Mouse (Mus musculus): ENCODE results near the gene Ppp1r37. TPM values are rescaled to one million over a fixed set of nuclear protein-coding genes. Genes with fewer than 3 reads are reported as not detected.
A peak's percentile ranks its signal among the peaks of the same experiment; 100 is the strongest.
"Not testable (repeated sequence)": the region's sequence is repeated elsewhere in the genome, so short reads cannot be mapped to it uniquely, and the experiment has no call there.

Gene Ppp1r37
- 10 to 100 TPM; 26.7 to 91.8 (median 50.8) TPM for total RNA-seq (2018; cell fraction: chromatin; rRNA removed)
- total RNA-seq (2018; cell fraction: cytosol; rRNA removed): 10 to 100 TPM; 23.2 to 43.0 (median 33.0) TPM
- total RNA-seq (2018; cell fraction: nucleus; rRNA removed): 10 to 100 TPM; 24.7 to 78.1 (median 45.1) TPM
- polyA plus RNA-seq (2018): 21.4 to 34.9 TPM (median 23.9 TPM) in 3 replicates

DNA sequence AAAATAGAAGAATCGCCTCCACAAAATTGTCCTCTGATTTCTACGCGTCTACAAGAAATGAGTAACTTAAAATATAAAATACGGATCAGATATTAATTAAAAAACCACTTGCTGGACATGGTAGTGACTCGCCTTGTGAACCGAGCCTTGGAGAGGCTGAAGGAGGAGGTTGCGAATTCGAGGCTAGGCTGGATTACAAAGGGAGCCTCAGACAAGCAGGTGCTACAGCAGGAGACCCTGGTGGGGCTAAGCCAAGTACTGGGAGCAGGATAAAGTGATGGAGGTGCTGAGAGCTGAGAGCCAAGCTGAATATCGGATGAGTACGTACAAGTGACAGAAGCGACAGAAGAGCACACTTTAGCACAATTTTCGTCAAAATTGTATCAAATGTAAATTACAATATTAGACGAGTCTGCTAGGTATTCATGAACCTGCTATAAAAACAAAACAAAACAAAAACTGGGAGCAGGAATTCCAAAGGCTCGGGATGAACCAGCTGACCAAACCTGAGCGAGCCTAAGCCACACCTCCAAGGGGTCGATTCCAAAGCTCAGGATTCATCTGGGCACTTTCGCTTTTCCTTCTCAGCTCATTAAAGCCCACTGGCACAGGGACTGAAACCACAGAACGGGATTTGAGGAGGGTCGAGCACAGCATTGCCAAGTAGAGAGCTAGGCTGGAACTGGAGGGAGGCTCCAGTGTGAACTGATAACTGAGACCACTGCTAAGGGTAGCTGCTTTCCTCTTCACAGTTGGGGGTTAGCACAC is at the start of gene Ppp1r37:
Gene Ppp1r37 (minus strand): TSS at position 434 of the 768 bp plus-strand sequence.
- H3K36me3 ChIP-seq (ENCODE audit: inconsistent target): peaks cover 11% of the 10 kb centered on the region
- H3K4me3 ChIP-seq (ENCODE audit: inconsistent target): peak within 1 kb of the TSS; percentile 44

DNA sequence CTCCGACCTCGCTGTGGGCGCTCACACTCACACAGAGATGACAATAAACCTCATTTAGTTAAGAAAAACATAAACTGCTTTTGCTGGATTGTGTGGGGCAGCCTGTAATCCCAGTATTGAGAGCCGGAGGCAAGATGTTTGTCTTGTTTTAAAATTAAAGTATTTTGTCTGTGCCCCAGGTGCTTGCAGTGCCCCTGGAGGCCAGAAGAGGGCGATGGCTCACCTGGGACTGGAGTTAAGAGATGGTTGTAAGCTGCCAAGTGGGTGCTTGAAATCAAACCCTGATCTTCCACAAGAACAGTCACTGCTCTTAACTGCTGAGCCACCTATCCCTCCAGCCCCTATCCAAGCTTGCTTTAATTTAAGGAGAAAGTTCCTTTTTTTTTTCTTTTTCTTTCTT is 48.1 kb upstream of the Ppp1r37 start:
- 88% methylated on average over 5 of the region's 5 CpGs for WGBS (ENCODE audit: missing documents)
- Histone ChIP-seq H3K4me3 (ENCODE audit: inconsistent target) (no peak overlapping the region), H3K36me3 (ENCODE audit: inconsistent target) (peaks cover 82% of the 10 kb centered on the region), H3K79me2 (ENCODE audit: inconsistent target) (no peaks in the 10 kb centered on the region), H3K27ac (no peak overlapping the region)

More for the DNA sequence above, at the start of gene Ppp1r37:
- H3K79me2 ChIP-seq (ENCODE audit: inconsistent target): peaks cover 51% of the 10 kb centered on the region
- 2% methylated on average over 19 of the region's 19 CpGs for WGBS (ENCODE audit: missing documents)
- peak within 1 kb of the TSS; percentile 84 for H3K27ac ChIP-seq

DNA sequence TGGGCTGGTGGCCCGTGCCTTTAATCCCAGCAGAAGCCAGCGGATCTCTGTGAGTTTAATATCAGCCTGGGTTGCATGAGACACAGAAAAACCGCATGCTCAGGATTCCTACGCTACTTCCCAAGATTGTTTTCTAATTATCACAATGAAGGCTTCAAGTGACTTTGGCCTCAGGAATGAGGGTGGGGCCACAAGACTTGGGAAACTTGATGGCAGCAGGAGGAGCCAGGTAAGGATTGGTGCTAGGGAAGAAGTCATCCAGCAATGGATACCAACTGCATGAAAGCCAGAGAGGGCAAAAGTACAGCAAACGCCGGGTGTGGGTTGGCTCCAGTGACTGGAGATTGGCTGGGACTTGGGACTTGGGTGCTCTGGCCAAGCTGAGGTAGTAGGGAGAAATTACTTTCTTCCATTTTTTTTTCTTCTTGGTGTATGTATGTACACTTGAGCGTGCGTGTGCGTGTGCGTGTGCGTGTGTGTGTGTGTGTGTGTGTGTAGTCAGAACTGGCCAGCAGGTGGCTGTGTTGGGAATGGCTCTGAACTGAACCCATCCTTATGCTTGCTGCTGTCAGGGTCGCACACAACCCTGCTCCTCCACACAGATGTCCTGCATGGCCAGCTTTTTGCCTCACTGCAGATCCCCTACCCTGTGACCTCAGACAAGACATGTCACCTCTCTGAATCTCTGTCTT is 46.9 kb upstream of the Ppp1r37 start:
- Histone ChIP-seq H3K36me3 (ENCODE audit: inconsistent target) (peaks cover 70% of the 10 kb centered on the region), H3K27ac (no peak overlapping the region), H3K79me2 (ENCODE audit: inconsistent target) (no peaks in the 10 kb centered on the region), H3K4me3 (ENCODE audit: inconsistent target) (no peak overlapping the region)
- 92% methylated on average over 12 of the region's 12 CpGs for WGBS (ENCODE audit: missing documents)

DNA sequence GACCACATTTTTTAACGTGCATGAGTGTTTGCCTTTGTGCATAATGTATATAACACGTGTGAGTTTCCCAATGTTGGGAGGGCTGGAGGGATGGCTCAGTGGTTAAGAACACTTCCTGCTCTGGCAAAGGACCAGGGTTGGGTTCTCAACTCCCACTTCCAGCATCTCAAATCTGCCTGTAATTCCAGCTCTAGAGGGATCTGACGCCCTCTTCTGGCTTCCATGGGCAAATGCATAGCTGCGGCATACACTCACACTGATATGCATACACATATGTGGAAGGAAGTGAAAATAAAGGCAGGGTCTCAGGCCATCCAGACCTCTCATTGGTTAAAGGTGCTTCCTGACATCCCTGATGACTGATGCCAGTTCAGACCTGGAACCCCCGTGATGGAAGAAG is 44.4 kb upstream of the Ppp1r37 start:
- Histone ChIP-seq H3K79me2 (ENCODE audit: inconsistent target) (peaks cover 18% of the 10 kb centered on the region), H3K36me3 (ENCODE audit: inconsistent target) (peaks cover 46% of the 10 kb centered on the region), H3K4me3 (ENCODE audit: inconsistent target) (no peak overlapping the region), H3K27ac (no peak overlapping the region)
- WGBS (ENCODE audit: missing documents): 88% methylated on average over 5 of the region's 5 CpGs

DNA sequence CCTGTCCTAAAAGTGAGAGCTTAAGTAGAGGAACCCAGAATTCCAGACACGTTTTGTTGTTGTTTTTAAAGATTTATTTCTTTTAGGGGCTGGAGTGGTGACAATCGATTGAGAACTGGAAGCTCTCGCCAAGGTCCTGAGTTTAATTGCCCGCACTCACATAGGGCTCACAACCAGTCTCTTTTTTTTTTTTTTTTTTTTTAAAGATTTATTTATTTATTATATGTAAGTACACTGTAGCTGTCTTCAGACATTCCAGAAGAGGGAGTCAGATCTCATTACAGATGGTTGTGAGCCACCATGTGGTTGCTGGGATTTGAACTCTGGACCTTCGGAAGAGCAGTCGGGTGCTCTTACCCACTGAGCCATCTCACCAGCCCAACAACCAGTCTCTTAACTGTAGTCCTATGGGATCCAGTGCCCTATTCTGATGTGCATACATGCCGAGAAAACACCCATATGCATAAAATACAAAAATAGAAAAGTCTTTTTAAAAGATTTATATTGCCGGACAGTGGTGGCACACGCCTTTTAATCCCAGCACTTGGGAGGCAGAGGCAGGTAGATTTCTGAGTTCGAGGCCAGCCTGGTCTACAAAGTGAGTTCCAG is 41.8 kb upstream of the Ppp1r37 start:
- not testable (repeated sequence) for H3K4me3 ChIP-seq (ENCODE audit: inconsistent target)
- Histone ChIP-seq H3K36me3 (ENCODE audit: inconsistent target) (peaks cover 20% of the 10 kb centered on the region; the same call in 1 of the 2 replicates), H3K27ac (peak overlapping the region; percentile 32; the same call in 1 of the 2 replicates), H3K79me2 (ENCODE audit: inconsistent target) (peaks cover 43% of the 10 kb centered on the region)
- WGBS (ENCODE audit: missing documents): 46% methylated on average over 7 of the region's 10 CpGs

DNA sequence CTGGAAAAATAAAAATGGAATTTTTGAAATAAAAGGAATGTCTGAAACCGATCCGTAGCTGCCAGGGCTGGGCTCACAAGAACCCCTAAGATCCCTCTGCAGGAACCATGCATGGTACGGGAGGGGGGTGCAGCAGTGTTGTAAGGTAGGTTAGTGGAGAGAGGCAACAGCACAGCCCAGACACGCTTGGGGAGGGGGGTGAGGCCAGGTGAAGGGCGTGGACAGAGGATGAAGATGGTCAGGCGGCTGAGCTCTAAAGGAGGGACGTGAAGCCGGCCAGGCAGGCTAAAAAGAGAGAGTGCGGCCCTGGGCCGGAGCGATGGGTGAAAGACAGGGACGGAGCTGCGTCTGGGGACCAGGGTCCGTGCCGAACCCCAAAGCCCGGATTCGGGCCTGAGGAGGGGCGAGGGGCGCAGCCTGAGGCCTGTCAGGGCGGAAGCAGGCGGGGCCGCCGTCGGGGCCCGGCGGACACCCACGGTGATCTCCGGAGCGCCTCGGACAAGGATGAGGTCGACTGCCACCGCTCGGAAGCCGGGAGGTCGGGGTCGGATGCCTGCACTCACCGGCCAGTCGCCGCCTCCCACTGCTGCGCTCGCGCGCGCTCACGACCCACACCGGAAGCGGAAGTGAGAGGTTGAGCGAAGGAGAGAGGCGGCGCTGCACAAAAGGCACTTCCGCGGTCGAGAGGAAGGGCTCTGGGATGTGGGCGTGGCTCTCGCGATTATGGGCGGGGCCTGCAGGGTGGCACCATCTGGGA is 41.2 kb upstream of the Ppp1r37 start, which contains the start of gene Clasrp:
Gene Clasrp (minus strand): TSS at position 638 of the 757 bp plus-strand sequence.
- 1% methylated on average over 57 of the region's 57 CpGs for WGBS (ENCODE audit: missing documents)
- peaks cover 50% of the 10 kb centered on the region for H3K79me2 ChIP-seq (ENCODE audit: inconsistent target)
- H3K4me3 ChIP-seq (ENCODE audit: inconsistent target): peak within 1 kb of the TSS; percentile 91
- peaks cover 22% of the 10 kb centered on the region; the same call in 1 of the 2 replicates for H3K36me3 ChIP-seq (ENCODE audit: inconsistent target)
- H3K27ac ChIP-seq: peak within 1 kb of the TSS; percentile 67

DNA sequence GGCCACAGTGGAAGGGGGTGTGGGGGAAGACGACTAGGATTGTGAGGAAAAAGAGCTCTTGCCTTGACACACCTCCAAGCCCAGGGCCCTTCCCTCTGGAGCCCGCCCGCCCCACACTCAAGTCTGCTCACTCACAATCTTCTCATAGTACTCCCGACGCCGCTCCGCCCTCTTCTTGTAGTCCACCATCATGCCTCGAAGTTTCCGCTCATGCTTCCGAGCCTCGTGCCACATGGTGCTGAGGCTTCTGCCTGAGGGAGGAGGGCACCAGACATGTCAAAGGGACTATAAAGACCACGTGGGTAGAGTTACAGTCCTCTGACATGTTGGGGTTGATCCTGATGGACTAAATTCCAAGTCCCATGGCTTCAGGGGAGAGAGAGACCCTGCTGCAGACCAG is 40.2 kb upstream of the Ppp1r37 start:
- 79% methylated on average over 12 of the region's 12 CpGs for WGBS (ENCODE audit: missing documents)
- H3K36me3 ChIP-seq (ENCODE audit: inconsistent target): peaks cover 31% of the 10 kb centered on the region; the same call in 1 of the 2 replicates
- peaks cover 59% of the 10 kb centered on the region for H3K79me2 ChIP-seq (ENCODE audit: inconsistent target)
- H3K27ac ChIP-seq: no peak overlapping the region
- H3K4me3 ChIP-seq (ENCODE audit: inconsistent target): peak overlapping the region; percentile 91

DNA sequence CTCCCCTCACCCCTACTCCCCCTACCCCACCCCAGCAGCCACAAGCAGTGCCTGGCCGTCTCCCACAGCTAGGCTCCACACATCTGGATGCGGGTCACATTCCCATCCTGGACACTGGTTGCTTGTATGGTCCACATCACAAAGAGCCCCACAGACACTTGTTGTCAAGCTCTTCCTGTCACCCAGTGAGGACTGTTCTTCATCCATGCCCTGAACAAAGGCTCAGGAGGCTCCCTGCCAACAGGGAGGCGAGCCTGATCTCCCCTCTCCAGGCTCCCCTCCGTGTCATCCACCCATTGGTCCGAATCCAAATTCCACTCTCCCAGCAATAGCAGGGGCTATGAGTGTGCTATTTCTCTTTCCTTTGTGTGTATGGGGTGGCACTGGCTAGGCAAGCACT is 37.7 kb upstream of the Ppp1r37 start:
- H3K79me2 ChIP-seq (ENCODE audit: inconsistent target): peaks cover 84% of the 10 kb centered on the region
- peak overlapping the region; percentile 53 for H3K27ac ChIP-seq
- H3K4me3 ChIP-seq (ENCODE audit: inconsistent target): no peak overlapping the region
- 39% methylated on average over 3 of the region's 5 CpGs for WGBS (ENCODE audit: missing documents)
- peaks cover 24% of the 10 kb centered on the region; the same call in 1 of the 2 replicates for H3K36me3 ChIP-seq (ENCODE audit: inconsistent target)

DNA sequence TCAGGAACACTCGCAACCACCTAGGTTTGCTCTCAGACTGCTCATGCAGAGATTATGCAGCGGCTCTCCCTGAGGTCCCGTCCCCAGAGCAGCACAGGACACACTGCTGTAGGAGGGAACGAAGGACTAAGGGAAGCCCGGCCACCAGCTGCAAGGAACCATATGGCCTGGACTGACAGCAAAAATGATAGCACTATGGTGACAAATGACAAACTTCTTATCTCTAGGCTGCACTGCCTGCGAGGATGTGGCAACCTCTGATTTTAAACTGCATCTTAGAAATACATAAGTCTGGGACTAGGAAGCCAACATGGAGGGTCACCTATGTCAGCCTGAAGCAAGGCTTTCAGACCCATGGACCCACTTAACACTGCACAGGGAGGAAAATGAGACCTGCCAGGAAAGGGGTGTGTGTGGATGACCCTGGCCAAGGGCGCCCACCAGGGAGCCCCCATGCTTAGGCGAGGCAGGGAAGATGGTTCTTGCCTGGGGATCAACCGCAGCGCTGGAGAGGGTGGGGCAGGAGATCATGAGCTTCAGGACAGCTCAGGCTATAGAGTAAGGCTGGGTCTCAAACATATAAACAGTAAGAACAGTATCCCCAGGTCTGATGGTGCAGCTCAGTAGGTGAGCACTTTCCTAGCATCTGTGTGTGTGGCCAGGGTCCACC is 30.3 kb upstream of the Ppp1r37 start:
- Histone ChIP-seq H3K4me3 (ENCODE audit: inconsistent target) (no peak overlapping the region), H3K36me3 (ENCODE audit: inconsistent target) (peaks cover 57% of the 10 kb centered on the region), H3K79me2 (ENCODE audit: inconsistent target) (peaks cover 31% of the 10 kb centered on the region), H3K27ac (no peak overlapping the region)
- 91% methylated on average over 10 of the region's 10 CpGs for WGBS (ENCODE audit: missing documents)

DNA sequence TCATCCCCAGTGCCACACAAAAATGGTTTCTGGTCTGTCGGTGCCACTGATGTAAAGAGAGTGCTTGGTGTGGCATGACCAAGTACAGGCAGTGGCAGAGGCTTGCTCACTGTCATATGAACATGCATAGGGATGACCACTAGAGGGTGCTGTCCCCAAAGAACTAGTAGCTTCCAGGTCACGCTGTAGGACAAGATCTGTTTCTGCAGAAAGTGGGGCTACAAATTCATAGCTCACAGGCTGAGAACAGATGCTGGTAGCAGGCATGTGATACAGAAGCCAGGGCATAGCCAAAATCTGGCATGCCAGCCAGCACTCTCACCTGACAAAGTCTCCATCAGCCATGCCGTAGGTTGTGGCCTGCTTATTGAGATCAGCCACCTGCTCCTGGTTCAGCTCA is 27.0 kb upstream of the Ppp1r37 start:
- H3K27ac ChIP-seq: no peak overlapping the region
- peaks cover 61% of the 10 kb centered on the region for H3K36me3 ChIP-seq (ENCODE audit: inconsistent target)
- H3K4me3 ChIP-seq (ENCODE audit: inconsistent target): no peak overlapping the region
- WGBS (ENCODE audit: missing documents): 37% methylated on average over 3 of the region's 3 CpGs
- no peaks in the 10 kb centered on the region; the same call in 1 of the 2 replicates for H3K79me2 ChIP-seq (ENCODE audit: inconsistent target)

DNA sequence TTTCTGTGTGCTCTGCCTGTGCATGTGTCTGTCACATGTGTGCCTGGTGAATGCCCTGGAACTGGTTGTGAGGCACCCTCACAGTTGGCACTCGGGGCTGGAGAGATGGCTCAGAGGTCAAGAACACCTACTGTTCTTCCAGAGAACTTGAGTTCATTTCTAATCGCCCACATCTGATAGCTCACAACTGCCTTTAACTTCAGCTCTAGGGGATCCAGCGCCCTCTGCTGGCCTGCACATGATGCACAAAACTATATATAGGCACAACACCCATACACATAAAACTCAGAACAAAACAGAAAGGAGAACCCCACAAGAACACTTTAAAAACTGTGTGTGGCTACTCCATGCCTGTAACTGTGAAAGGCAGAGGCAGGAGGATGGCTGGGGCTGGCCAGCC is 26.3 kb upstream of the Ppp1r37 start:
- Histone ChIP-seq H3K27ac (no peak overlapping the region), H3K36me3 (ENCODE audit: inconsistent target) (peaks cover 63% of the 10 kb centered on the region), H3K4me3 (ENCODE audit: inconsistent target) (no peak overlapping the region), H3K79me2 (ENCODE audit: inconsistent target) (no peaks in the 10 kb centered on the region)
- WGBS (ENCODE audit: missing documents): 65% methylated on average over 3 of the region's 3 CpGs

DNA sequence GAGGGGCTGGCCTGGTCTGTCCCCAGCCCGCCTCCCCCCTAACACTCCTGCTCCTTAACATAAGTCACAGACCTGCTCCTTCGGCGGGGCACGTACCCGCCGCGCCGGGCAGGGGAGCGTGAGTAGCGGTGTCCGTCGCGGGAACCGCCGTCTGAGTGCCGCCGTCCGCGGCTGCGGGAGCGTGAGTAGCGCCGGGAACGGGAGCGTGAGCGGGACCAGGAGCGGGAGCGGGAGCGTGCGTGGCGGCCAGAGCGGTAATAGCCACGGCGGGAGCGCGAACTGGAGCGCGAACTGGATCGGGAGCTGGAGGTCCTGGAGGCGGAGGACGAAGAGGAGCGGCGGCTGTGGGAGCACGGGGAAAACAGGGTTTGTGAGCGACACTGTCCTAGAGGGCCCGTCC is 23.4 kb upstream of the Ppp1r37 start:
- WGBS (ENCODE audit: missing documents): 96% methylated on average over 28 of the region's 46 CpGs
- Histone ChIP-seq H3K79me2 (ENCODE audit: inconsistent target) (no peaks in the 10 kb centered on the region), H3K4me3 (ENCODE audit: inconsistent target) (no peak overlapping the region), H3K36me3 (ENCODE audit: inconsistent target) (peaks cover 54% of the 10 kb centered on the region), H3K27ac (no peak overlapping the region)

DNA sequence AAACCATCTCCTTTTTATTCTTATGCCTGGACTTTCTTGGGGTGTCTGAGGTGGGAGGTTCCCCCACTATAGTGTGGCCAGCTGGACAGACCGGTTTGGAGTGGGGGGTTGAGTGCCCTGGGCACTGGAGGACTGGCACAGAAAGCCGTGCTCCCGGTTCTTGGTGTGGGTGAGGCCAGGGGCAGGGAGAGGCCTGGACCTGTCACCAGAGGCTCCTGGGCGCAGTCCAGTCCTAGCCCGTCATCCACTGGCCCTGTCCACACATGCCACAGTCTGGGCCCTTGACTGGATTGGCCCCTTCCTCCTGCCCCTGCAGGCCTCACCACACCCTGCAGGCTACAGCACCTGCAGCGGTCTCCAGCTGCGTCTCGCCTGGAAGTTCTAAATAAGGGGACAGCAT is 17.8 kb upstream of the Ppp1r37 start:
- H3K27ac ChIP-seq: no peak overlapping the region
- 94% methylated on average over 8 of the region's 8 CpGs for WGBS (ENCODE audit: missing documents)
- peaks cover 27% of the 10 kb centered on the region for H3K36me3 ChIP-seq (ENCODE audit: inconsistent target)
- no peaks in the 10 kb centered on the region for H3K79me2 ChIP-seq (ENCODE audit: inconsistent target)
- no peak overlapping the region for H3K4me3 ChIP-seq (ENCODE audit: inconsistent target)
